Mouse (Mus musculus) MEL (cell line): ENCODE data around the gene Jup.

ENCODE experiments used
- CHD2 ChIP-seq: IDR thresholded peaks from 2 replicates; pipeline ENCODE4 v1.6.1; 2011; ENCODE audit warnings: low read length, improper control_type of control experiment
- CTCF ChIP-seq, 3 experiments: IDR thresholded peaks in 2 of 3; conservative IDR thresholded peaks in 1 of 3; 2 replicates each; pipeline ENCODE4 v1.5.1; 2011 to 2012; ENCODE audit warnings: low read length in 3 of 3, low read depth in 2 of 3, mild to moderate bottlenecking in 2 of 3, improper control_type of control experiment in 1 of 3, inconsistent platforms in 1 of 3, mixed read lengths in 1 of 3, moderate library complexity in 1 of 3; ENCODE audit not compliant: control insufficient read depth in 1 of 3, insufficient read depth in 1 of 3, poor library complexity in 1 of 3, severe bottlenecking in 1 of 3
- E2F4 ChIP-seq: IDR thresholded peaks from 2 replicates; pipeline ENCODE4 v1.6.1; 2011; ENCODE audit warnings: low read depth, low read length, improper control_type of control experiment, borderline replicate concordance
- MYC ChIP-seq: IDR thresholded peaks from 2 replicates; pipeline ENCODE4 v1.6.1; 2011; ENCODE audit warnings: low read depth, mild to moderate bottlenecking, low read length, improper control_type of control experiment, moderate library complexity
- NRF1 ChIP-seq: IDR thresholded peaks from 2 replicates; pipeline ENCODE4 v1.6.1; 2014; ENCODE audit warnings: low read depth, mild to moderate bottlenecking, inconsistent platforms, low read length, improper control_type of control experiment, moderate library complexity; ENCODE audit not compliant: poor library complexity, insufficient read depth, severe bottlenecking
- POLR2A ChIP-seq, 2 experiments: IDR thresholded peaks; 2 replicates each; pipeline ENCODE4 v1.6.1; 2011 to 2012; ENCODE audit warnings: low read length in 2 of 2, mild to moderate bottlenecking in 2 of 2, control low read depth in 1 of 2, improper control_type of control experiment in 1 of 2, low read depth in 1 of 2, moderate library complexity in 1 of 2; ENCODE audit not compliant: control insufficient read depth in 1 of 2, insufficient read depth in 1 of 2, poor library complexity in 1 of 2
- SIN3A ChIP-seq: IDR thresholded peaks from 2 replicates; pipeline ENCODE4 v1.6.1; 2012; ENCODE audit warnings: low read length, improper control_type of control experiment, inconsistent platforms

DNA sequence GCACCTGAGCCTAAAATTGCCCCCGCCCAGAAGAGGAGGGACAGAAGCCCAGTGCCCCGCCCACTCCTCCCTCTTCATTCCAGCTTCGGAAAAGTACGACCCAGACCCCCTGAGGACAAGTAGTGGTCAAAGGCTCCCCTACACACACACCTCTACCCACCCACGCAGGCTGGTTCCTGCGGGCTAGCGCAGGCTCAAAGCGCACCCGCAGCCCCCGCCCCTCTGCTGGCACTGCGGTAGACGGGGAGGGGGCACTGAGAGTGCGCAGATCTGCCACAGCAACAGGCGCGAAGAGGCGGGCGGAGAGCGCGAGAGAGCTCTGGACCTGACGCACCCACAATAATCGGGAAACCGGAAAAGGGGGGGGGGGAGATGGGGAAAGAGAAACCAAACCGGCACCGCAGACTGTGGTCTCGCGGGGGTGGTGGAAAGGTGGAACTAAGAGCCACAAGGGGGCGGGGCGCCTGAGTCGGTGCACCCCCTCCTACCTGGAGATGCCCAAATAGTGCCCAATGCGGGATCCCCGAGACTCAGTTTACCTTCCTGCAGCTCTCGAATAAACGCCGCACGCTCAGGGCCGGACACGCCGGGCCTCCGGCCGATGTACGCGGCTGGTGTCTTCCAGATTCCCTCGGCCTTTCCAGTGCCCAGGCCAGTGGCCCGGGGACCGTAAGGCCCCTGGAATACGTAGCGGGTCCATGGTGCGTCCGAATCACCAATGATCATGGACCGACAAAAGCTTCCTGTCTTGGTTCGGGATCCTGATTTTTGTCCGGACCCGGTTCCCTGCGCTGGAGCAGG, 42.2 kb downstream of the Jup start:
- no peak for TF ChIP-seq E2F4
- TF ChIP-seq CHD2 = no peak; the same call in 1 of the 2 replicates
- TF ChIP-seq NRF1 = peak; percentile 71
- no peak for TF ChIP-seq CTCF (IDR thresholded peaks at IDR 0.05 in 2 of 3, conservative IDR thresholded peaks at IDR 0.05 in 1 of 3; ENCODE audit: control insufficient read depth in 1 of 3, insufficient read depth in 1 of 3, low read depth in 2 of 3, low read length in 3 of 3, poor library complexity in 1 of 3, severe bottlenecking in 1 of 3)
- TF ChIP-seq POLR2A (IDR thresholded peaks at IDR 0.05; ENCODE audit: control insufficient read depth in 1 of 2, insufficient read depth in 1 of 2, low read depth in 1 of 2, low read length in 2 of 2, poor library complexity in 1 of 2) = no peak
- peak; percentile 60; the same call in 1 of the 2 replicates for TF ChIP-seq SIN3A
- TF ChIP-seq MYC = no peak
